24 mouse cellular contexts compared by ENCODE assay signal in the genomic region with DNA sequence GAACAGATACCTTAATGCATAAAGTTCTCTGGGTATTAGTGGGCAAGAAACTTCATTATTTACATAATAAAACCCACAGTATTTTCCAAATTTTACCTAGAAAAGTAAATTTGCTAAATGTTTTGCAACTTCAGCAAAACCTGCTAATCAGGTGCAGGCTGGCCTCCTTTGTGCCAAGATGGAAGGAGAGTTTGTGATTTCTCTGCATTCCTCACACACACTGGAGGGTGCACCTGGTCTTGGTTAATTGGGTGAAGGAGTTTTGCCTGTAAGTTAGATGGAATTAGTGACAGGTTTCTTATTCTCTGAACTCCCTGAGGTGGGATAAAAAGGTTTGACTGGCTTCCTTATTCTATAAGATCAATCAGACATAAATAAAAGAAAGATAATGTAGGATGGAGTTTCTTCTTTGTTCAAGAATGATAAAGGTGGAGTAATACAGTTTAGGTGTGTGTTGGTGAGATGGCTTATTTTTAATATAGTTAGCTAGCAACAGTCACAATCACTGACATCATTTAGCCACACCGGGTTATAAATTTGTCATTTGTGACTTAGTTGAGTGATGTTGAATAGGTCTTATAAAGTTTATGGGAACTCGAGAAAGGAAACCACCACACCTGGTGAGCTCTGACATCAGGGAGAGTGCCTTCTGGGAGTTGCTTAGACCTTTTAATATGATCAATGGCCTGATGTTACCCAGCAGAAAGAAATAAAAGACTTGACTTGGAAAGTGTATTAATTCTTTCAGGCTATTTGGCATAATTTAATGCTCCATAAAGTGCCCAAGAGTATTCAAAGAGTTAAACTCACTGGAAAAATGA.
DNase-seq lines count a peak whose midpoint lies in the region; ATAC-seq lines count a peak whose summit lies in the region.
"Had no signal": no experiment of that assay in that cellular context is flagged by ENCODE, and none has a peak within 500 bp of the region (broad histone marks: within the 10 kb centered on the region; RNA-seq: fewer than 3 reads in every experiment).

No protein-coding gene starts in this region.

- no peak overlapping the region for H3K9ac ChIP-seq in limb, embryonic 13.5 days
- H3K9ac ChIP-seq in forebrain, embryonic 11.5 days (ENCODE audit: low read length): no peak overlapping the region
- H3K9ac ChIP-seq: embryonic facial prominence, embryonic 13.5 days; forebrain, embryonic 13.5 days; hindbrain, embryonic 12.5 days; hindbrain, embryonic 15.5 days had no signal

- peak; percentile 75; the same call in 1 of the 2 replicates for ATAC-seq in limb, embryonic 13.5 days (ENCODE audit: low FRiP score, low read depth)
- no peak for ATAC-seq in forebrain, embryonic 11.5 days (replicated peaks; ENCODE audit: low FRiP score)
- ATAC-seq: activated CD4-positive, CD25-positive, alpha-beta regulatory T cell, adult 4 months; forebrain, embryonic 13.5 days; forebrain, embryonic 16.5 days; inflammation-experienced regulatory T-cells, adult 6 months had no signal

- H3K4me3 ChIP-seq in limb, embryonic 10.5 days: no peak overlapping the region
- no peak overlapping the region for H3K4me3 ChIP-seq in limb, embryonic 13.5 days
- H3K4me3 ChIP-seq in forebrain, embryonic 11.5 days (ENCODE audit: low read depth, low read length): no peak overlapping the region
- H3K4me3 ChIP-seq: embryonic facial prominence, embryonic 10.5 days; embryonic facial prominence, embryonic 13.5 days; erythroblast, embryonic 14.5 days; forebrain, embryonic 13.5 days; gastrocnemius, adult 2 months; hindbrain, embryonic 12.5 days; hindbrain, embryonic 15.5 days had no signal

- H3K27me3 ChIP-seq in limb, embryonic 10.5 days (ENCODE audit: low read depth, poor library complexity, severe bottlenecking): no peaks in the 10 kb centered on the region
- H3K27me3 ChIP-seq in limb, embryonic 13.5 days: no peaks in the 10 kb centered on the region
- H3K27me3 ChIP-seq in forebrain, embryonic 11.5 days (ENCODE audit: control insufficient read depth, insufficient read depth, low read length): no peaks in the 10 kb centered on the region
- H3K27me3 ChIP-seq: embryonic facial prominence, embryonic 13.5 days; forebrain, embryonic 13.5 days; hindbrain, embryonic 12.5 days; hindbrain, embryonic 15.5 days had no signal

- peaks cover 10% of the 10 kb centered on the region; the same call in 1 of the 2 replicates for H3K4me1 ChIP-seq in limb, embryonic 10.5 days
- H3K4me1 ChIP-seq in limb, embryonic 13.5 days: no peaks in the 10 kb centered on the region
- H3K4me1 ChIP-seq in forebrain, embryonic 11.5 days (replicated peaks; ENCODE audit: control insufficient read depth, insufficient read depth, low read length): no peaks in the 10 kb centered on the region
- H3K4me1 ChIP-seq: embryonic facial prominence, embryonic 10.5 days; embryonic facial prominence, embryonic 13.5 days; forebrain, embryonic 13.5 days; hindbrain, embryonic 12.5 days; hindbrain, embryonic 15.5 days had no signal

- no peak overlapping the region for H3K4me2 ChIP-seq in limb, embryonic 13.5 days (replicated peaks)
- H3K4me2 ChIP-seq in forebrain, embryonic 11.5 days (ENCODE audit: low read depth, low read length, severe bottlenecking): no peak overlapping the region
- H3K4me2 ChIP-seq: embryonic facial prominence, embryonic 13.5 days; forebrain, embryonic 13.5 days; heart, embryonic 11.5 days; hindbrain, embryonic 12.5 days; hindbrain, embryonic 15.5 days had no signal

- H3K27ac ChIP-seq in limb, embryonic 10.5 days: no peak overlapping the region
- H3K27ac ChIP-seq in limb, embryonic 13.5 days: no peak overlapping the region
- H3K27ac ChIP-seq in forebrain, embryonic 11.5 days (ENCODE audit: low read depth, low read length): no peak overlapping the region
- H3K27ac ChIP-seq: embryonic facial prominence, embryonic 10.5 days; embryonic facial prominence, embryonic 13.5 days; forebrain, embryonic 13.5 days; gastrocnemius, adult 2 months; hindbrain, embryonic 12.5 days; hindbrain, embryonic 15.5 days had no signal

- no peaks in the 10 kb centered on the region for H3K36me3 ChIP-seq in limb, embryonic 10.5 days
- H3K36me3 ChIP-seq in limb, embryonic 13.5 days: no peaks in the 10 kb centered on the region
- no peaks in the 10 kb centered on the region for H3K36me3 ChIP-seq in forebrain, embryonic 11.5 days (ENCODE audit: control insufficient read depth, insufficient read depth, low read length)
- H3K36me3 ChIP-seq: embryonic facial prominence, embryonic 10.5 days; embryonic facial prominence, embryonic 13.5 days; hindbrain, embryonic 12.5 days; hindbrain, embryonic 15.5 days had no signal

- no peaks in the 10 kb centered on the region for H3K9me3 ChIP-seq in limb, embryonic 10.5 days (replicated peaks)
- H3K9me3 ChIP-seq in limb, embryonic 13.5 days: no peaks in the 10 kb centered on the region
- H3K9me3 ChIP-seq in forebrain, embryonic 11.5 days (ENCODE audit: control insufficient read depth, low read length): no peaks in the 10 kb centered on the region
- H3K9me3 ChIP-seq: embryonic facial prominence, embryonic 10.5 days; embryonic facial prominence, embryonic 13.5 days; forebrain, embryonic 13.5 days; hindbrain, embryonic 12.5 days; hindbrain, embryonic 15.5 days had no signal

- peak; percentile 4 for DNase-seq in embryo, embryonic 11 days
- no peak for DNase-seq in embryo, embryonic 9.5 days (ENCODE audit: extremely low spot score)
- DNase-seq in limb, embryonic 10.5 days (ENCODE audit: low spot score): peak; percentile 46
- no peak for DNase-seq in left cerebral cortex, adult 11 months (ENCODE audit: low spot score)
- no peak for DNase-seq in forebrain, embryonic 11.5 days (ENCODE audit: low spot score)
- DNase-seq: adrenal gland, postnatal 10 days; adrenal gland, postnatal 36 days; cerebellum, adult 18-20 months; cerebellum, adult 9-10 months; cerebellum, postnatal 14 days; gastrocnemius, adult 2 months; gastrocnemius, postnatal 14 days; heart, adult 11 months had no signal

- WGBS in limb, embryonic 10.5 days: 71% methylated on average over 2 of the region's 2 CpGs
- WGBS in limb, embryonic 13.5 days: 22% methylated on average over 2 of the region's 2 CpGs
- 94% methylated on average over 2 of the region's 2 CpGs for WGBS in forebrain, embryonic 11.5 days

Comparison
In these comparisons a context has a peak if more than half of its experiments do, and no peak if none do; other contexts are left out.
1. DNase-seq: peak in embryo, embryonic 11 days (single experiment) and limb, embryonic 10.5 days (single experiment); none in embryo, embryonic 9.5 days (single experiment), left cerebral cortex, adult 11 months (single experiment) and forebrain, embryonic 11.5 days (single experiment).